Mouse (Mus musculus) right cerebral cortex, adult 18-20 months (tissue): ENCODE measurements around the gene Zswim1.
"Not testable (repeated sequence)": the region's sequence is repeated elsewhere in the genome, so short reads cannot be mapped to it uniquely, and the experiment has no call there.

Source experiments
- DNase-seq: peaks from one replicate; pipeline ENCODE4 v3.0.0; 2022; ENCODE audit warnings: mixed read lengths

The Zswim1 gene

GRCm38 (mm10) chr2:164832032-164832747 lies 9.7 kb downstream of the Zswim1 start:
- no peak for DNase-seq

GRCm38 (mm10) chr2:164832748-164833301 lies 10.3 kb downstream of the Zswim1 start, which contains the start of gene Ctsa:
Ctsa (plus strand) TSS chr2:164832873.
- DNase-seq: peak; percentile 83

- DNase-seq: peak; percentile 92
Observed at GRCm38 (mm10) chr2:164833314-164833959, 11.0 kb downstream of the Zswim1 start, which contains the start of gene Neurl2. Neurl2 (minus strand) TSS chr2:164833456.

- peak; percentile 39 for DNase-seq
Observed at GRCm38 (mm10) chr2:164834531-164834930, 12.0 kb downstream of the Zswim1 start.

GRCm38 (mm10) chr2:164835164-164835563 lies 12.7 kb downstream of the Zswim1 start:
- no peak for DNase-seq

- no peak for DNase-seq
Observed at GRCm38 (mm10) chr2:164845782-164846181, 23.3 kb downstream of the Zswim1 start.

GRCm38 (mm10) chr2:164850061-164850460 lies 27.6 kb downstream of the Zswim1 start:
- DNase-seq: peak; percentile 33

- DNase-seq: not testable (repeated sequence)
Observed at GRCm38 (mm10) chr2:164855572-164855971, 33.1 kb downstream of the Zswim1 start.

- no peak for DNase-seq
Observed at GRCm38 (mm10) chr2:164856309-164857100, 34.0 kb downstream of the Zswim1 start.

GRCm38 (mm10) chr2:164857101-164857821 lies 34.8 kb downstream of the Zswim1 start, which contains the start of gene Pltp:
Pltp (minus strand) TSS chr2:164857711.
- no peak for DNase-seq

- no peak for DNase-seq
Observed at GRCm38 (mm10) chr2:164857842-164858553, 35.5 kb downstream of the Zswim1 start.

- DNase-seq: no peak
Observed at GRCm38 (mm10) chr2:164859155-164859554, 36.7 kb downstream of the Zswim1 start.

GRCm38 (mm10) chr2:164859640-164860432 lies 37.4 kb downstream of the Zswim1 start:
- no peak for DNase-seq

GRCm38 (mm10) chr2:164861094-164861493 lies 38.6 kb downstream of the Zswim1 start:
- no peak for DNase-seq

GRCm38 (mm10) chr2:164862179-164862861 lies 39.8 kb downstream of the Zswim1 start:
- no peak for DNase-seq

GRCm38 (mm10) chr2:164863411-164863810 lies 40.9 kb downstream of the Zswim1 start:
- not testable (repeated sequence) for DNase-seq

- no peak for DNase-seq
Observed at GRCm38 (mm10) chr2:164864593-164864992, 42.1 kb downstream of the Zswim1 start.

GRCm38 (mm10) chr2:164866741-164867551 lies 44.5 kb downstream of the Zswim1 start:
- DNase-seq: no peak

- no peak for DNase-seq
Observed at GRCm38 (mm10) chr2:164867566-164867965, 45.1 kb downstream of the Zswim1 start.
